Mouse (Mus musculus) MEL (cell line): Measurements from ENCODE around the gene Borcs5. TPM values are rescaled to one million over a fixed set of nuclear protein-coding genes. Genes with fewer than 3 reads are reported as not detected.

Experiments used
- DNase-seq: peaks from one replicate; pipeline ENCODE4 v3.0.0; 2011; ENCODE audit warnings: low read depth, low spot score
- H3K27ac ChIP-seq: 2 replicates; pipeline ENCODE4 v1.5.1; 2012; ENCODE audit warnings: low read depth, mild to moderate bottlenecking, control low read depth, low read length, moderate library complexity; ENCODE audit not compliant: control insufficient read depth
- H3K27me3 ChIP-seq, 2 experiments: fragments of 150-350 bp in 1 of 2; sonication (generic) in 1 of 2; 2 replicates each; pipeline ENCODE4 v1.6.1; 2012; ENCODE audit warnings: low read length in 2 of 2, mild to moderate bottlenecking in 2 of 2, improper control_type of control experiment in 1 of 2, moderate library complexity in 1 of 2; ENCODE audit not compliant: insufficient read depth in 2 of 2, control insufficient read depth in 1 of 2
- H3K36me3 ChIP-seq, 2 experiments: 2 replicates each; pipeline ENCODE4 v1.6.1; 2012 to 2014; ENCODE audit warnings: low read length in 2 of 2, improper control_type of control experiment in 1 of 2, inconsistent platforms in 1 of 2, mild to moderate bottlenecking in 1 of 2; ENCODE audit not compliant: insufficient read depth in 2 of 2, control insufficient read depth in 1 of 2
- H3K4me1 ChIP-seq, 2 experiments: fragments of 150-350 bp in 1 of 2; sonication (generic) in 1 of 2; 2 replicates each; pipeline ENCODE4 v1.6.1; 2012; ENCODE audit warnings: low read length in 2 of 2, improper control_type of control experiment in 1 of 2, mild to moderate bottlenecking in 1 of 2; ENCODE audit not compliant: insufficient read depth in 2 of 2, control insufficient read depth in 1 of 2
- H3K4me3 ChIP-seq, 2 experiments: fragments of 150-350 bp in 1 of 2; sonication (generic) in 1 of 2; 2 replicates each; pipeline ENCODE4 v1.5.1; 2012; ENCODE audit warnings: low read depth in 2 of 2, low read length in 2 of 2, mild to moderate bottlenecking in 2 of 2, moderate library complexity in 2 of 2, control low read depth in 1 of 2, improper control_type of control experiment in 1 of 2; ENCODE audit not compliant: control insufficient read depth in 1 of 2, insufficient read depth in 1 of 2
- H3K79me2 ChIP-seq: 2 replicates; pipeline ENCODE4 v1.6.1; 2012; ENCODE audit warnings: mild to moderate bottlenecking, low read length, moderate library complexity; ENCODE audit not compliant: control insufficient read depth, poor library complexity, insufficient read depth
- H3K9ac ChIP-seq: 2 replicates; pipeline ENCODE4 v1.6.1; 2012; ENCODE audit warnings: low read depth, mild to moderate bottlenecking, control low read depth, low read length, moderate library complexity; ENCODE audit not compliant: control insufficient read depth, poor library complexity, severe bottlenecking
- H3K9me3 ChIP-seq: fragments of 150-350 bp; sonication (generic); replicated peaks from 2 replicates; pipeline ENCODE4 v1.6.1; 2012; ENCODE audit warnings: mild to moderate bottlenecking, low read length, improper control_type of control experiment, moderate library complexity; ENCODE audit not compliant: insufficient read depth
- BHLHE40 ChIP-seq: IDR thresholded peaks from 2 replicates; pipeline ENCODE4 v1.6.1; 2012; ENCODE audit warnings: low read depth, mild to moderate bottlenecking, inconsistent platforms, low read length, improper control_type of control experiment, borderline replicate concordance
- CHD1 ChIP-seq: IDR thresholded peaks from 2 replicates; pipeline ENCODE4 v1.6.1; 2012; ENCODE audit warnings: low read depth, mild to moderate bottlenecking, inconsistent platforms, low read length, improper control_type of control experiment
- CTCF ChIP-seq, 3 experiments: IDR thresholded peaks in 2 of 3; conservative IDR thresholded peaks in 1 of 3; 2 replicates each; pipeline ENCODE4 v1.5.1; 2011 to 2012; ENCODE audit warnings: low read length in 3 of 3, low read depth in 2 of 3, mild to moderate bottlenecking in 2 of 3, improper control_type of control experiment in 1 of 3, inconsistent platforms in 1 of 3, mixed read lengths in 1 of 3, moderate library complexity in 1 of 3; ENCODE audit not compliant: control insufficient read depth in 1 of 3, insufficient read depth in 1 of 3, poor library complexity in 1 of 3, severe bottlenecking in 1 of 3
- E2F4 ChIP-seq: IDR thresholded peaks from 2 replicates; pipeline ENCODE4 v1.6.1; 2011; ENCODE audit warnings: low read depth, low read length, improper control_type of control experiment, borderline replicate concordance
- ELF1 ChIP-seq: IDR thresholded peaks from 2 replicates; pipeline ENCODE4 v1.6.1; 2014; ENCODE audit warnings: low read depth, mild to moderate bottlenecking, inconsistent platforms, low read length, improper control_type of control experiment, moderate library complexity
- EP300 ChIP-seq, 2 experiments: IDR thresholded peaks; 2 replicates each; pipeline ENCODE4 v1.6.1; 2011; ENCODE audit warnings: improper control_type of control experiment in 2 of 2, low read length in 2 of 2, low read depth in 1 of 2, mild to moderate bottlenecking in 1 of 2
- ETS1 ChIP-seq: IDR thresholded peaks from 2 replicates; pipeline ENCODE4 v1.6.1; 2012; ENCODE audit warnings: low read depth, mild to moderate bottlenecking, inconsistent platforms, low read length, improper control_type of control experiment, moderate library complexity
- GATA1 ChIP-seq: IDR thresholded peaks from 2 replicates; pipeline ENCODE4 v1.6.1; 2011; ENCODE audit warnings: low read depth, low read length, improper control_type of control experiment
- KAT2A ChIP-seq: conservative IDR thresholded peaks from 2 replicates; pipeline ENCODE4 v1.6.1; 2012; ENCODE audit warnings: low read depth, low read length, improper control_type of control experiment, inconsistent platforms
- MAX ChIP-seq: IDR thresholded peaks from 2 replicates; pipeline ENCODE4 v1.6.1; 2011; ENCODE audit warnings: low read length, improper control_type of control experiment
- MAZ ChIP-seq: IDR thresholded peaks from 2 replicates; pipeline ENCODE4 v1.6.1; 2012; ENCODE audit warnings: low read depth, mild to moderate bottlenecking, inconsistent platforms, low read length, improper control_type of control experiment
- MEF2A ChIP-seq: IDR thresholded peaks from 2 replicates; pipeline ENCODE4 v1.6.1; 2014; ENCODE audit warnings: low read depth, mild to moderate bottlenecking, inconsistent platforms, low read length, improper control_type of control experiment; ENCODE audit not compliant: poor library complexity, insufficient replicate concordance, severe bottlenecking; ENCODE audit errors: extremely low read depth
- MXI1 ChIP-seq: IDR thresholded peaks from 2 replicates; pipeline ENCODE4 v1.6.1; 2011; ENCODE audit warnings: mild to moderate bottlenecking, low read depth, low read length, improper control_type of control experiment
- MYB ChIP-seq: IDR thresholded peaks from 2 replicates; pipeline ENCODE4 v1.6.1; 2011; ENCODE audit warnings: mild to moderate bottlenecking, low read depth, low read length, improper control_type of control experiment
- MYC ChIP-seq: IDR thresholded peaks from 2 replicates; pipeline ENCODE4 v1.6.1; 2011; ENCODE audit warnings: low read depth, mild to moderate bottlenecking, low read length, improper control_type of control experiment, moderate library complexity
- NELFE ChIP-seq: IDR thresholded peaks from 2 replicates; pipeline ENCODE4 v1.6.1; 2011; ENCODE audit warnings: low read depth, low read length, improper control_type of control experiment
- NRF1 ChIP-seq: IDR thresholded peaks from 2 replicates; pipeline ENCODE4 v1.6.1; 2014; ENCODE audit warnings: low read depth, mild to moderate bottlenecking, inconsistent platforms, low read length, improper control_type of control experiment, moderate library complexity; ENCODE audit not compliant: poor library complexity, insufficient read depth, severe bottlenecking
- POLR2A ChIP-seq, 2 experiments: IDR thresholded peaks; 2 replicates each; pipeline ENCODE4 v1.6.1; 2011 to 2012; ENCODE audit warnings: low read length in 2 of 2, mild to moderate bottlenecking in 2 of 2, control low read depth in 1 of 2, improper control_type of control experiment in 1 of 2, low read depth in 1 of 2, moderate library complexity in 1 of 2; ENCODE audit not compliant: control insufficient read depth in 1 of 2, insufficient read depth in 1 of 2, poor library complexity in 1 of 2
- POLR2AphosphoS5 ChIP-seq: IDR thresholded peaks from 2 replicates; pipeline ENCODE4 v1.6.1; 2012; ENCODE audit warnings: low read depth, borderline replicate concordance, mild to moderate bottlenecking, inconsistent platforms, low read length, moderate library complexity, mixed read lengths
- RCOR1 ChIP-seq: IDR thresholded peaks from 2 replicates; pipeline ENCODE4 v1.6.1; 2012; ENCODE audit warnings: low read depth, mild to moderate bottlenecking, inconsistent platforms, low read length, improper control_type of control experiment
- SIN3A ChIP-seq: IDR thresholded peaks from 2 replicates; pipeline ENCODE4 v1.6.1; 2012; ENCODE audit warnings: low read length, improper control_type of control experiment, inconsistent platforms
- SMC3 ChIP-seq: IDR thresholded peaks from 2 replicates; pipeline ENCODE4 v1.6.1; 2011; ENCODE audit warnings: low read depth, low read length, improper control_type of control experiment
- TAL1 ChIP-seq: IDR thresholded peaks from 2 replicates; pipeline ENCODE4 v1.6.1; 2012; ENCODE audit warnings: mild to moderate bottlenecking, inconsistent platforms, low read length, moderate library complexity, mixed read lengths
- TBP ChIP-seq: IDR thresholded peaks from 2 replicates; pipeline ENCODE4 v1.8.0; 2011; ENCODE audit warnings: low read depth, low read length, improper control_type of control experiment
- TCF12 ChIP-seq: IDR thresholded peaks from 2 replicates; pipeline ENCODE4 v1.6.1; 2014; ENCODE audit warnings: low read depth, mild to moderate bottlenecking, inconsistent platforms, low read length, improper control_type of control experiment, moderate library complexity
- USF1 ChIP-seq: IDR thresholded peaks from 2 replicates; pipeline ENCODE4 v1.6.1; 2014; ENCODE audit warnings: low read depth, mild to moderate bottlenecking, inconsistent platforms, low read length, improper control_type of control experiment, moderate library complexity
- USF2 ChIP-seq, 2 experiments: IDR thresholded peaks; 2 replicates each; pipeline ENCODE4 v1.6.1; 2011 to 2012; ENCODE audit warnings: improper control_type of control experiment in 2 of 2, low read length in 2 of 2, borderline replicate concordance in 1 of 2, inconsistent platforms in 1 of 2, low read depth in 1 of 2, mild to moderate bottlenecking in 1 of 2; ENCODE audit not compliant: insufficient read depth in 1 of 2
- ZC3H11A ChIP-seq: IDR thresholded peaks from 2 replicates; pipeline ENCODE4 v1.6.1; 2012; ENCODE audit warnings: low read depth, mild to moderate bottlenecking, inconsistent platforms, low read length, improper control_type of control experiment
- ZKSCAN1 ChIP-seq: IDR thresholded peaks from 2 replicates; pipeline ENCODE4 v1.6.1; 2012; ENCODE audit warnings: low read depth, mild to moderate bottlenecking, inconsistent platforms, low read length, improper control_type of control experiment, moderate library complexity
- ZMIZ1 ChIP-seq: IDR thresholded peaks from 2 replicates; pipeline ENCODE4 v1.6.1; 2012; ENCODE audit warnings: low read depth, mild to moderate bottlenecking, inconsistent platforms, low read length, improper control_type of control experiment, moderate library complexity
- ZNF384 ChIP-seq: IDR thresholded peaks from 2 replicates; pipeline ENCODE4 v1.6.1; 2012; ENCODE audit warnings: low read depth, mild to moderate bottlenecking, inconsistent platforms, low read length, improper control_type of control experiment
- polyA plus RNA-seq, 2 experiments: library from polyadenylated mRNA; stranded (reverse) in 1 of 2; unstranded in 1 of 2; fragments of >175 nt in 1 of 2; fragments of >200 nt in 1 of 2; gene quantifications; 2 replicates each; pipeline versions ENCODE4 v1.2.1 to v1.2.4; 2012; ENCODE audit warnings: low replicate concordance in 2 of 2, low read depth in 1 of 2; ENCODE audit not compliant: insufficient read length in 2 of 2, insufficient read depth in 1 of 2, missing spikeins in 1 of 2
- total RNA-seq: library from RNA; depleted of rRNA; stranded (reverse); fragments of 300-350 nt; gene quantifications from 2 replicates; pipeline ENCODE4 v1.2.3, GENCODE M21; 2012

Borcs5 gene
- total and polyA plus RNA-seq, 3 experiments, result 7.7 to 13.0 TPM; not detected in 1

DNA sequence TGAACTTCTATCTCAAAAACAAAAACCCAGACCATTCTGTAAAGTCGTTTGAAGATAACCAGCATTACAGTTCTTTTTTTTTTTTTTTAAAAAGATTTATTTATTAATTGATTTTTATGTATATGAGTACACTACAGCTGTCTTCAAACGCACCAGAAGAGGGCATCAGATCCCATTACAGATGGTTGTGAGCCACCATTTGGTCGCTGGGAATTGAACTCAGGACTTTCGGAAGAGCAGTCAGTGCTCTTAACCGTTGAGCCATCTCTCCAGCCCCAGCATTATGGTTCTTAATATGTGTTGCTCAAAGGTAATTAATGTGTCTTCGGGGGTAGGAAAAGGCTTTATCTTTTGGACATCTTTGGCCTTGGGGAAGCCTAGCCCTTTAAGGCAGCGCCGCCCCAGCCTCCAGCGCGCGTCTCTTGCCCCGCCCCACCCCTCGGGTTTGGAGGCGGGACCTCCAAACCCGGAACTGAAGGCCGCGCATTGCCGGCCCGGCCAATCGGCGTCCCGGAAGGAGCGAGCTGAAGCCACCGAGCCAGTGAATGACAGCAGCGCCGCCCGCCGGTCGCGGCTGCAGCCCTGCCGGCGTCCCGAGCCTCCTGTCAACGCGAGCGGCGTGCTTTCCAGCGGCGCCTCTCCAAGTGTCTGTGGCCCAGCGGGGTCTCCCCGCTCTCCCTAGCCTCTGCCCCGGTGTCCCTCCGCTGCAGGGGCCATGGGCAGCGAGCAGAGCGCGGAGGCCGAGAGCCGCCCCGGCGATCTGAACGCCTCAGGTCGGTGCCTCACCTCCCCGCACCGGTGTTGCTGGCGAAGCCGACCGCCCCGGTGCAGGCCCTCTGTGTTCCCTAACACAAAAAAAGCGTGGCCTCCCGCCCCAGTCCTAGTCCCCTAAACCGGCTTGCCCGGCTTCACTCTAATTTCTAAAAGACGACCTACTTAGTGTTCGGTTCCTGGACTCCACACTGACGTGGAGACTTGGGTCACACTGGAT is 1.5 kb downstream of the Borcs5 start (continued):
- peak; percentile 48; the same call in 1 of the 2 replicates for TF ChIP-seq MAX

DNA sequence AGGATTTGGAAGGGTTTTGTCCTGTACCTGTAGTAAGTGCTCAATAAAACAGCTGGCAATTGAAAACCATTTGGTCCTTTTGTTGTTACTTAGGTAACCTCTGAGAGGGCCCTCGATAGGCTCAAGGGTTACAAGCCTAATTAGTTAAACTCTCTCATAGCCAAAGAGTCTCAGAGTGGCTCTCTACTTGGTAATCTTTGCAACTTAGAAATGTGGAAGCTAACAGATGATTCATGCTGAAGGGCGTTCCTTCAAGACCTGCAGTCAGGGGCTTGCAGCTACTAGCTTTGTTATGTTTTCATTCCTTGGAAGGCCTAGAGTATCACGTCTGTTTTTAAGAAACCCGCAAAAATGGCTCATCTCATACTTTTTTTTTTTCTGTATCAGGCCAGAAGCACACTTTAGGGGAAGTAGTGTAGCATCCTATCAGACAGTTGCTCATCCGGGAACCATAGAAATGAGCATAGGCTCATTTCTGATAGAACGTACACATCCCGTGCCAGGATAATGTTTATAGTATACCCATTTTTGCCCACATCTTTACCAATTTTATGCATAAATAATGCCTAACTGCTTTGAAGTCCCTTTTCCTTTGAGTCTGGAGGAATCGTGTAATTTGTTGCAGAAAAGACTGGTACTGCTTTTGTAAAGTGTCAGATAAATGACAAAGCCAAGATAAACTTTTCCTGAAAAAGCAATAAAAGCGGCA is 2.6 kb downstream of the Borcs5 start:
- no peaks in the 10 kb centered on the region for H3K9me3 ChIP-seq
- H3K27me3 ChIP-seq, result no peaks in the 10 kb centered on the region
- peak; percentile 86 for DNase-seq
- peaks cover 0 to 6% of the 10 kb centered on the region in 2 experiments; a peak in 2 of 4 replicates for H3K36me3 ChIP-seq
- H3K4me3 ChIP-seq, result peak overlapping the region; percentile 87 to 97
- peaks cover 2 to 8% of the 10 kb centered on the region in 2 experiments; a peak in 2 of 4 replicates for H3K4me1 ChIP-seq
- H3K79me2 ChIP-seq, result peaks cover 6% of the 10 kb centered on the region; the same call in 1 of the 2 replicates
- peak overlapping the region; percentile 97 for H3K9ac ChIP-seq
- peak overlapping the region; percentile 78 for H3K27ac ChIP-seq
- TF ChIP-seq SMC3 (no peak), MYB (no peak), MYC (0 out of 2 replicates have a peak, but pooled peaks have one; percentile 38), ZKSCAN1 (no peak; the same call in 1 of the 2 replicates), TCF12 (no peak), MXI1 (0 out of 2 replicates have a peak, but pooled peaks have one; percentile 60), POLR2A (IDR thresholded peaks at IDR 0.05; ENCODE audit: control insufficient read depth in 1 of 2, insufficient read depth in 1 of 2, low read depth in 1 of 2, low read length in 2 of 2, poor library complexity in 1 of 2) (no peak), KAT2A (no peak), ELF1 (no peak; the same call in 1 of the 2 replicates), TBP (no peak), MEF2A (no peak), SIN3A (peak; percentile 88), NRF1 (no peak), MAX (0 out of 2 replicates have a peak, but pooled peaks have one; percentile 16), USF2 (IDR thresholded peaks at IDR 0.05; ENCODE audit: borderline replicate concordance in 1 of 2, insufficient read depth in 1 of 2, low read depth in 1 of 2, low read length in 2 of 2) (no peak), GATA1 (peak; percentile 88), ZC3H11A (no peak), RCOR1 (peak; percentile 62), USF1 (no peak), ZMIZ1 (no peak), MAZ (no peak), NELFE (no peak), POLR2AphosphoS5 (no peak), EP300 (IDR thresholded peaks at IDR 0.05; ENCODE audit: low read depth in 1 of 2, low read length in 2 of 2) (peak; percentile 61 to 66; a peak in 3 of 4 replicates), TAL1 (peak; percentile 42), ZNF384 (peak; percentile 96), ETS1 (peak; percentile 81), BHLHE40 (peak; percentile 94), E2F4 (no peak), CTCF (IDR thresholded peaks at IDR 0.05 in 2 of 3, conservative IDR thresholded peaks at IDR 0.05 in 1 of 3; ENCODE audit: control insufficient read depth in 1 of 3, insufficient read depth in 1 of 3, low read depth in 2 of 3, low read length in 3 of 3, poor library complexity in 1 of 3, severe bottlenecking in 1 of 3) (no peak), CHD1 (no peak)
